Mouse (Mus musculus) heart, postnatal 10 days (tissue): ENCODE measurements at regions not wholly inside any gene's neighbourhood (a gene's known extent, or its start where the extent isn't known, plus 50 kb on each side); places are given as distances from the start of the nearest gene placed in this dataset.
A peak's percentile ranks its signal among the peaks of the same experiment; 100 is the strongest.
"Not testable (repeated sequence)": the region's sequence is repeated elsewhere in the genome, so short reads cannot be mapped to it uniquely, and the experiment has no call there.

Source experiments
- DNase-seq, 2 experiments: peaks; one replicate each; pipeline ENCODE4 v3.0.0; 2021
- intact Hi-C: fragments of 180-260 bp; cut with DNase I; formaldehyde crosslinking; loops from one replicate; pipeline ENCODE4 v1.15.1; 2025

DNA sequence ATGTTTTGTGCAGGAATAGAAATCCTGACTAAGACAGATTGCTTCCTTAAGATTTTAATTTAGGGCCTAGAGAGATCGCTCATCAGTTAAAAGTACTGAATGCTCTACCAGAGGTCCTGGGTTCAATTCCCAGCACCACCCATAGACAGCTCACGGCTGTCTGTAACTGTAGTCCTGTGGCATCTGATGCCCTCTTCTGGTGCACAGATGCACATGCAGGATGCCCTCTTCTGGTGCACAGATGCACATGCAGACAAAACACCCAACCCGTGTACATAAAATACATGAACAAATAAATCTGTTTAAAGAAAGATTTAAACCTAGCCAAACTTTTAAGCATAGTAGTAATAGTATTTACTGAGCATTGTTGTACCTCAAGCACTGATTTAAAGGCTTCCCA lies 181.2 kb upstream of the Pou3f3 start:
- DNase-seq, result no peak
- intact Hi-C loops, result no loop called here

GRCm38 (mm10) chr1:42524401-42524800 lies 171.2 kb upstream of the Pou3f3 start:
- intact Hi-C loops, result no loop called here
- DNase-seq, result peak in 1 of 2 experiments; percentile 16

- DNase-seq, result peak; percentile 19
Observed at GRCm38 (mm10) chr1:42527746-42528476, 167.7 kb upstream of the Pou3f3 start.

DNA sequence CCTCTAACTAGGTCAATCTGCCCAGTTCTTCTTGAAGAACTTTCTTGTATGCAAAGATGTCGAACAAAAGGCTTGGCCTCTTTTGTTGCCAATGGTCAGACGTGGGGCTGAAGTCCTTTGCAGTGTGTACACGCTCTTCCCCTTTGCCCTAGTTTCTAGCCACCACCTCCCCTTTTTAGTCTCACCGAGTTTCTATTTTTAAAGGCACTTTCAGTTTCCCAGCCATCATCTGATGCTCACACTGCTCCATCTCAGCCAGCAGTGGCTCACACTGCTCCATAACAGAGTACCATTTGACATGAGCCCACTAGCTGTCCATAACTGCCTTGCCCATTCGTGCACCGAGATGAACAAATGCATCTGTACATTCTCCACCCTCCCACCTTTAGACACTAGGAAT lies 162.7 kb upstream of the Pou3f3 start:
- intact Hi-C loops, result no loop called here
- DNase-seq, result peak; percentile 61 to 66

More at GRCm38 (mm10) chr1:42527746-42528476, 167.7 kb upstream of the Pou3f3 start:
- intact Hi-C loops, result no loop called here

- DNase-seq, result peak; percentile 11 to 23
- intact Hi-C loops, result loop anchor here (5.0 kb wide), 1 partner anchor 88 kb away; no protein-coding TSS in a partner anchor
Observed at GRCm38 (mm10) chr1:42539066-42539539, 156.5 kb upstream of the Pou3f3 start.

GRCm38 (mm10) chr1:42539541-42540520 lies 155.7 kb upstream of the Pou3f3 start:
- no peak for DNase-seq
- intact Hi-C loops, result loop anchor here (5.0 kb wide), 1 partner anchor 87 kb away; no protein-coding TSS in a partner anchor

DNA sequence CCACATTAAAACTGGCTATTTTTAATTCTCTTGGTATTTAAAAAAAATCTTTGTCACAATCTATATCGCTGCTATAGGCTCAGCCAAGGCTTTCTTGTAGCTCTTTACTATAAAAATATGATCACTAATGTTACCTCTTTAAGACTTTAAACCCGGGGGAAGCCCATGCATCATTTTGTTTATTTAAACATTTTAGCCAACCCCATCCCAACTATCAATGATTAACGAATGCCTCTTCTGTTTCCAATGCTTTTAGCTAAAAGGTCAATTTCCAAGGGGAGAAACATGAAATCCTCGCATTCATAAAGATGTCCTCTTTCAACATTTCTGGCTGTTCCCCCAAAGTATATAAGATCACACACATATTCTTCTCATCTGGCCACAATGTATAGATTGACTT lies 153.6 kb upstream of the Pou3f3 start:
- no peak for DNase-seq
- intact Hi-C loops, result no loop called here

DNA sequence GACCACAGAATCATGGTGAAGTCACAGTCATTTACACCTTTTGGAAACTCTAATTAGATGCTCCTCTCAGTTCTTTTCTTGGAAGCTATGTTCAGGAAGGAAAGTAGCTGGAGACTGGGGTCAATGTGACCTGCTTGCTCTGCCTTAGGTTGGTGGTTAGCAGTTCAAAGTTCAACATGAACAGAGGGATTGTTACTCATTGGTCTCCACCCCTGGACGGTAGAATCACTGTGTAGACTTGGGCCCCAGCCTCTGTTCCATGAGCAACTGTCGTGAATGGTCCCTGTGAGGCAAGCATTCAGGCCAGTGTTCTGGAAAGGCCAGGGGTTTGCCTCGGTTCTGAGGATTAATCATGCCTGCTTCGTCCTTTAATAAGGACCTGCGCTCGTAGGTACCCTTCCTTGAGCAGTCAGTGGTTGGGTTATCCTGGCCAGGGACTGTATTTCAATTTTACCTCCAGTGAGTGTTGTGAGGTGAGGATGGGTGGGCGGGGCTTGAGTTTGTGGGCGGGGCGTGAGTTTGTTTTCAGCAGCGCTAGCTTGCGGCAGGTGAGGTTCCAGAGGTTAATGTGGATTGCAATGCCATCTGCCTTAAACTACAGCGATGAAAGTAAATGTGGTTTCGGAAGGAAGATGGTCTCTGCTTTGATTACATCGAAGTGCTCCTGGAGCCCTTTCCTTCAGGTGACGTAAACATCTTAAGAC lies 152.6 kb upstream of the Pou3f3 start:
- intact Hi-C loops, result no loop called here
- no peak for DNase-seq

GRCm38 (mm10) chr1:42546879-42547278 lies 148.7 kb upstream of the Pou3f3 start:
- intact Hi-C loops, result no loop called here
- DNase-seq, result no peak

DNA sequence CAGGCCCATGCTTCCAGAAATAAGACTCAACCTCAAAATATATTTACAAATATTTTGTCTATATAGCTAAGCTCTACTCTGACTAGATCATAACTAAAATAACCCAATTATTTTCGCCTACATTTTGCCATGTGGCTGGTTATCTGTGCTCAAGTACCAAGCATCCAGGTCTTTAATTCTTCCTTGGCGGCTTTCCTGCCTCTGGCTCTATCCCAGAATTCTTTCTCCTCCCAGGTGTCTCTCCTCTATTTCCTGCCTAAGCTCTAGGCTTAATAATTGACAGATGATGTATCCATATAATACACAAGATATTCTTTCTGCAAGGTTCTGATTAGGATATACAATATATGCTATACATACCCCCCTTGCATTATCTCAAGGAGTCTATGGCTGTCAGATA lies 138.3 kb upstream of the Pou3f3 start:
- no peak for DNase-seq
- intact Hi-C loops, result no loop called here

DNA sequence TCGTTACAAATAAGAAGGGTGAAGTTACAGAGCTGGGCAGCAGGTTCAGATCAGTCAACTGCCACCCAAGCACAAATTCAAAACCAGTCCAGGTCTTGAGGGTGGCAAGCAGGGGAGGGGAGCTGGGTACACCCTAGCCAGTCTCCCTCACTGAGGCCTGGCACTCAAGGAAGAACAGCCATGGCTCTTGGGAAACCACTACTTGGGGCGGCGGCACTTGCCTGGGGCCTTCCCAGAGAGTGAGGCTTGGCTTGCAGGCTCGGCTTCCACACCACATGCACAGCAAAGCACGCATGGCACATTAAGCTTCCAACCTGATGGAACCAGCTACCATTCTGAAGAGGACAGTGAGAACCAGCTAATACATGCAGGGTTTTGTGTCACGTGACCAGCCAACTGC lies 127.9 kb upstream of the Pou3f3 start:
- no peak for DNase-seq
- intact Hi-C loops, result no loop called here

GRCm38 (mm10) chr1:42585191-42585590 lies 110.4 kb upstream of the Pou3f3 start:
- no peak for DNase-seq
- intact Hi-C loops, result no loop called here

GRCm38 (mm10) chr1:42588499-42588898 lies 107.1 kb upstream of the Pou3f3 start:
- intact Hi-C loops, result no loop called here

DNA sequence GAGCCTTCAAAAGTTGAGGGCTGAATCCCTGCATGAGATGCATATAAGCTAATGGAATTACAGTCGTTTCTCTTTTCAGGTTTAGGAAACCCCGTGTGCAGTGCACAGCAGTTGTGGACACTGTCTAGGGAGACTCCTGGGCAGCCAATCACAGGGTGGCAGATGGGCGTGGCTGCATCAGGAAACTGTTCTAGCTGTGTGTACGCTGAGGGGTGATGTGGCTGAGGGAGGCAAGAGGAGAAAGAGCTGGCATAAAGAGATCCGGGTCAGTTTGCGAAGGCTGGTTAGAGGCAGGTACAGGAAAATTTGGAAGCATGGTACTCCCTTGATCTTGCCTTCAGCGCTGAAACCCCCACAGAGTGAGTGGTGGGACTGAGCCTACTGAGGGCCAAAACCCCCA lies 106.1 kb upstream of the Pou3f3 start:
- no peak for DNase-seq
- intact Hi-C loops, result no loop called here

More at GRCm38 (mm10) chr1:42588499-42588898, 107.1 kb upstream of the Pou3f3 start:
- DNase-seq, result no peak

- no peak for DNase-seq
- intact Hi-C loops, result no loop called here
Observed at GRCm38 (mm10) chr1:42591855-42592254, 103.7 kb upstream of the Pou3f3 start.

- DNase-seq, result no peak
- intact Hi-C loops, result no loop called here
Observed at GRCm38 (mm10) chr1:42597065-42597464, 98.5 kb upstream of the Pou3f3 start.

DNA sequence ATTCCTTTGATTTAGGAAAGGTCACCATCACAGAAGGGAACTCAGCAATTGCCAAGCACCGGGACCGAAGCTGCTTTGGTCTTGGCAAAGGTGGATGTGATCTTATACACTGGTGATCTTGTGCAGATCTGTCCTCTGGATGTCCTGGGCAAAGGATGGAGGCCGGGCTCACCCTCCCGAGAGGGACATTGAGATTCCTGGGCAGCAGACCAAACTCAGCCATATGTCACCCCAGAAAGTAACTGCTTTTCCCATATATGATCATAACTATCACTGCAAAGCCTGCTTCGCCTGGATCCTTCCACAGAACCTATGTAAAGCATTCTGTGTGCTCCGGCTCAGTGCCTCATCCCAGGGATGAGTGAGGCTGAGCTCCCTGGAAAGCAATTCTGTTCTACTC lies 96.3 kb upstream of the Pou3f3 start:
- DNase-seq, result no peak
- intact Hi-C loops, result no loop called here

- DNase-seq, result no peak
- intact Hi-C loops, result no loop called here
Observed at GRCm38 (mm10) chr1:42606251-42606650, 89.3 kb upstream of the Pou3f3 start.

GRCm38 (mm10) chr1:42607466-42608043 lies 88.0 kb upstream of the Pou3f3 start:
- intact Hi-C loops, DNase-seq: not testable (repeated sequence)

DNA sequence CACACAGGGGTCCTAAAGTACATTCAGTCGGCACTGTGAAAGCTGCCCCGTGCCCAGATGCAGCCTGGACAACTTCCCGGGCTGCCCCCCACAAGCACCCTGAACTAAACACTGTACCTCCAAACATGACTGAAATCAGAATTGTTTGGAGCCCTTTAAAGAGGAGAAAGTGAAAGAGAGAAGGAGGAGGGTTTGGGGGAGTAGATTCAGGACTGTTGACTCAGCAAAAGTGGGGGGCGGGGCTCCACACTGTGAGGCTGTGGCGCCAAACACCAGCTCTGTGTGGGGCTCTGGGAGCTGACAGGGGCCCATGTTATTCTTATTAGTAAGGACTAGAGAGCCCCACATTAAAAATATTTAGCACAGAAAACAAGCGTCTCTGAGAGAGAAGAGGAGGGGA lies 71.8 kb upstream of the Pou3f3 start:
- DNase-seq, result no peak
- intact Hi-C loops, result no loop called here
